Mouse (Mus musculus) midbrain, embryonic 14.5 days (tissue): ENCODE results near the gene Tmem38b. TPM values are rescaled to one million over a fixed set of nuclear protein-coding genes. Genes with fewer than 3 reads are reported as not detected.
A peak's percentile ranks its signal among the peaks of the same experiment; 100 is the strongest.

ENCODE experiments used
- ATAC-seq: fragments of 200-750 bp; cut with Nextera tagmentation; 2 replicates; pipeline ENCODE4 v1.8.0; 2017; ENCODE audit warnings: moderate number of reproducible peaks, moderate library complexity; ENCODE audit not compliant: low FRiP score, low TSS enrichment
- DNase-seq: peaks from one replicate; pipeline ENCODE4 v3.0.0-alpha.2; 2015
- H3K27ac ChIP-seq: fragments of 300-500 bp; sonication (generic); replicated peaks from 2 replicates; pipeline ENCODE4 v1.5.1; 2014; ENCODE audit warnings: mild to moderate bottlenecking, low read depth, low read length, moderate library complexity
- H3K27me3 ChIP-seq: fragments of 300-500 bp; sonication (generic); 2 replicates; pipeline ENCODE4 v1.6.1; 2014; ENCODE audit warnings: low read length, control low read depth, mixed read lengths; ENCODE audit not compliant: control insufficient read depth, insufficient read depth
- H3K36me3 ChIP-seq: fragments of 300-500 bp; sonication (generic); 2 replicates; pipeline ENCODE4 v1.6.1; 2014; ENCODE audit warnings: low read length, control low read depth; ENCODE audit not compliant: control insufficient read depth, insufficient read depth
- H3K4me1 ChIP-seq: fragments of 300-500 bp; sonication (generic); 2 replicates; pipeline ENCODE4 v1.6.1; 2014; ENCODE audit warnings: mild to moderate bottlenecking, antibody characterized with exemption, low read length, control low read depth; ENCODE audit not compliant: control insufficient read depth, insufficient read depth
- H3K4me2 ChIP-seq: fragments of 300-500 bp; sonication (generic); 2 replicates; pipeline ENCODE4 v1.6.1; 2014; ENCODE audit warnings: mild to moderate bottlenecking, low read length, moderate library complexity
- H3K4me3 ChIP-seq: fragments of 300-500 bp; sonication (generic); replicated peaks from 2 replicates; pipeline ENCODE4 v1.5.1; 2014; ENCODE audit warnings: low read depth, low read length
- H3K9ac ChIP-seq: fragments of 300-500 bp; sonication (generic); replicated peaks from 2 replicates; pipeline ENCODE4 v1.6.1; 2014; ENCODE audit warnings: mild to moderate bottlenecking, low read length, moderate library complexity
- H3K9me3 ChIP-seq: fragments of 300-500 bp; sonication (generic); 2 replicates; pipeline ENCODE4 v1.6.1; 2016; ENCODE audit warnings: low read length, control low read depth, mixed read lengths; ENCODE audit not compliant: control insufficient read depth
- WGBS: fragments of 180-500 bp; shearing (Covaris S2); extraction: QIAGEN DNeasy Blood & Tissue Kit; methylation state at CpG from one replicate; pipeline ENCODE4 v1.1.7; 2014; 5-methylcytosine and 5-hydroxymethylcytosine counted together
- polyA plus RNA-seq: library from polyadenylated mRNA; unstranded; fragments of >200 nt; fragmentation: Nextera tagmentation; extraction: Ambion mirVana; gene quantifications from 2 replicates; pipeline ENCODE4 v1.2.1, GENCODE M21; 2014

The Tmem38b gene
- polyA plus RNA-seq, 1 experiment from 2014 or later, result 11.9 TPM

GRCm38 (mm10) chr4:53849804-53850203, 24.0 kb downstream of the Tmem38b start:
- no peak overlapping the region for H3K4me3 ChIP-seq
- H3K9ac ChIP-seq, result no peak overlapping the region
- peaks cover 17% of the 10 kb centered on the region for H3K36me3 ChIP-seq
- H3K27me3 ChIP-seq, result no peaks in the 10 kb centered on the region
- H3K27ac ChIP-seq, result no peak overlapping the region
- H3K4me1 ChIP-seq, result 0 out of 2 replicates have a peak, but pooled peaks cover 3% of the 10 kb centered on the region
- H3K4me2 ChIP-seq, result no peak overlapping the region
- DNase-seq (no peak), ATAC-seq (no peak)
- H3K9me3 ChIP-seq, result no peaks in the 10 kb centered on the region
- WGBS, result no CpG with 5 or more reads among the region's 1 CpGs

GRCm38 (mm10) chr4:53853333-53853732, 27.5 kb downstream of the Tmem38b start:
- Histone ChIP-seq H3K4me1 (no peaks in the 10 kb centered on the region), H3K27ac (no peak overlapping the region), H3K9ac (no peak overlapping the region), H3K4me2 (no peak overlapping the region), H3K27me3 (no peaks in the 10 kb centered on the region), H3K9me3 (no peaks in the 10 kb centered on the region), H3K4me3 (no peak overlapping the region), H3K36me3 (peaks cover 21% of the 10 kb centered on the region)
- DNase-seq, result no peak
- 96% methylated on average over 1 of the region's 1 CpGs for WGBS
- ATAC-seq, result no peak

GRCm38 (mm10) chr4:53859944-53860343, 34.1 kb downstream of the Tmem38b start:
- DNase-seq, result no peak
- WGBS, result 39% methylated on average over 18 of the region's 18 CpGs
- H3K4me1 ChIP-seq, result no peaks in the 10 kb centered on the region
- H3K27ac ChIP-seq, result no peak overlapping the region
- H3K4me2 ChIP-seq, result no peak overlapping the region
- no peak overlapping the region for H3K9ac ChIP-seq
- no peaks in the 10 kb centered on the region for H3K27me3 ChIP-seq
- H3K9me3 ChIP-seq, result no peaks in the 10 kb centered on the region
- no peak overlapping the region for H3K4me3 ChIP-seq
- ATAC-seq, result no peak
- peaks cover 16% of the 10 kb centered on the region; the same call in 1 of the 2 replicates for H3K36me3 ChIP-seq

- Histone ChIP-seq H3K9ac (no peak overlapping the region), H3K27ac (no peak overlapping the region), H3K4me1 (no peaks in the 10 kb centered on the region), H3K36me3 (peaks cover 13% of the 10 kb centered on the region; the same call in 1 of the 2 replicates), H3K4me3 (no peak overlapping the region), H3K27me3 (no peaks in the 10 kb centered on the region), H3K9me3 (no peaks in the 10 kb centered on the region), H3K4me2 (no peak overlapping the region)
- ATAC-seq (no peak), DNase-seq (no peak)
- WGBS, result 72% methylated on average over 6 of the region's 6 CpGs
Measured at GRCm38 (mm10) chr4:53862101-53862500, 36.3 kb downstream of the Tmem38b start.

GRCm38 (mm10) chr4:53864098-53864820, 38.4 kb downstream of the Tmem38b start:
- DNase-seq, result no peak
- H3K9me3 ChIP-seq, result no peaks in the 10 kb centered on the region

GRCm38 (mm10) chr4:53866459-53866858, 40.6 kb downstream of the Tmem38b start:
- Histone ChIP-seq H3K4me3 (no peak overlapping the region), H3K36me3 (0 out of 2 replicates have a peak, but pooled peaks cover 4% of the 10 kb centered on the region), H3K9ac (no peak overlapping the region), H3K4me1 (no peaks in the 10 kb centered on the region), H3K27ac (no peak overlapping the region), H3K9me3 (peaks cover 7% of the 10 kb centered on the region; the same call in 1 of the 2 replicates), H3K27me3 (no peaks in the 10 kb centered on the region), H3K4me2 (no peak overlapping the region)
- ATAC-seq (no peak), DNase-seq (no peak)

More at GRCm38 (mm10) chr4:53864098-53864820, 38.4 kb downstream of the Tmem38b start:
- H3K27me3 ChIP-seq, result no peaks in the 10 kb centered on the region
- H3K36me3 ChIP-seq, result peaks cover 11% of the 10 kb centered on the region; the same call in 1 of the 2 replicates
- no peaks in the 10 kb centered on the region for H3K4me1 ChIP-seq
- 90% methylated on average over 19 of the region's 19 CpGs for WGBS
- no peak overlapping the region for H3K9ac ChIP-seq
- no peak overlapping the region for H3K4me2 ChIP-seq
- no peak overlapping the region for H3K4me3 ChIP-seq
- ATAC-seq, result no peak
- no peak overlapping the region for H3K27ac ChIP-seq

- DNase-seq (peak; percentile 71), ATAC-seq (no peak)
- WGBS, result 36% methylated on average over 24 of the region's 24 CpGs
- Histone ChIP-seq H3K4me3 (no peak overlapping the region), H3K9ac (peak overlapping the region; percentile 51), H3K4me2 (peak overlapping the region; percentile 41), H3K27me3 (no peaks in the 10 kb centered on the region), H3K27ac (peak overlapping the region; percentile 70), H3K9me3 (no peaks in the 10 kb centered on the region), H3K36me3 (no peaks in the 10 kb centered on the region), H3K4me1 (no peaks in the 10 kb centered on the region)
Measured at GRCm38 (mm10) chr4:53878542-53879417, 52.9 kb downstream of the Tmem38b start.

- H3K4me3 ChIP-seq, result no peak overlapping the region
- DNase-seq, result no peak
- H3K4me2 ChIP-seq, result no peak overlapping the region
- ATAC-seq, result no peak
- H3K27me3 ChIP-seq, result no peaks in the 10 kb centered on the region
- H3K9me3 ChIP-seq, result no peaks in the 10 kb centered on the region
- H3K4me1 ChIP-seq, result no peaks in the 10 kb centered on the region
- H3K9ac ChIP-seq, result no peak overlapping the region
- H3K36me3 ChIP-seq, result no peaks in the 10 kb centered on the region
- no peak overlapping the region for H3K27ac ChIP-seq
- WGBS, result 75% methylated on average over 17 of the region's 17 CpGs
Measured at GRCm38 (mm10) chr4:53882921-53883682, 57.3 kb downstream of the Tmem38b start.
